Mouse (Mus musculus): ENCODE results near the gene Ier3. TPM values are rescaled to one million over a fixed set of nuclear protein-coding genes. Genes with fewer than 3 reads are reported as not detected.

Gene Ier3
- polyA plus RNA-seq, 1 experiment: 31.3 TPM

DNA sequence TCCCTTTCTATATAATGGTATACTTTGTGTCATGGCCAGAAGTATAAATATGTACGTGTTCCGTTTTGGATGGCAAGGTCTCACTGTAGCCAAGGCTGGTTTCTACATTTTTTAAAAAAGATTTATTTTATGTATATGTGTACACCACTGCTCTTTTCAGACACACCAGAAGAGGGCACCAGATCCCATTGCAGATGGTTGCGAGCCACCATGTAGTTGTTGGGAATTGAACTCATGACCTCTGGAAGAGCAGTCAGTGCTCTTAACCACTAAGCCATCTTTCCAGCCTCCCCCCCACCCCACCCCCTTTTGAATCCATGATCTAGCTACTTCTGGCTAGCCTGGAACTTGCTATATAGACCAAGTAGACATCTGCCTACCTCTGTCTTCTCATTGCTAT, 22.0 kb downstream of the Ier3 start:
- Histone ChIP-seq H3K36me3 (ENCODE audit: control insufficient read depth, insufficient read depth, low read length, poor library complexity, severe bottlenecking) (peaks cover 41% of the 10 kb centered on the region), H3K9me3 (replicated peaks; ENCODE audit: control insufficient read depth, insufficient read depth, low read length, poor library complexity, severe bottlenecking) (no peaks in the 10 kb centered on the region), H3K4me3 (ENCODE audit: low read depth, low read length) (no peak overlapping the region), H3K27me3 (ENCODE audit: control insufficient read depth, insufficient read depth, low read length, poor library complexity, severe bottlenecking) (no peaks in the 10 kb centered on the region), H3K9ac (ENCODE audit: low read depth, poor library complexity, severe bottlenecking) (peak overlapping the region; percentile 62; the same call in 1 of the 2 replicates), H3K27ac (ENCODE audit: insufficient read depth, low read length) (no peak overlapping the region), H3K4me1 (ENCODE audit: control insufficient read depth, insufficient read depth, low read length) (no peaks in the 10 kb centered on the region)
- no peak for TF ChIP-seq POLR2A (IDR thresholded peaks at IDR 0.05; ENCODE audit: insufficient read depth, low read length)
- no peak for TF ChIP-seq EP300 (IDR thresholded peaks at IDR 0.05; ENCODE audit: insufficient read depth, low read depth, low read length)
- TF ChIP-seq CTCF (IDR thresholded peaks at IDR 0.05; ENCODE audit: low read depth, low read length): no peak

DNA sequence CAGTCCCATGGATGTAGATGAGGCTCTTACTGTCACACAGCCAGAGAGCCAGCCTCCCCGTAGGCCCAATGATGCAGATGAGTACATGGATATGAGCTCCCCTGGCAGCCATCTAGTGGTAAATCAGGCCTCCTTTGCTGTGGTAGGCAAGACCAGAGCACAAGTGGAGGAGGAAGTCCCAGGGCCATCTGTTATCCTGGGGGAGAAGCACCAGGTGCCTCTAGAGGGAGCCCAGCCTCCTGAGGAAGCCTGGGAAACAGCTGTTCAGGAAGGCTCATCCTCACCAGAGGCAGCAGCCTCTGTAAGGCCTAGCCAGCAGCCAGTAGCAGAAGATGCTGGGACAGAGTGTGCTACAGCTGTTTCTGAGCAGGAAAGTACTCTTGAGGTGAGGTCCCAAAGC, 26.6 kb downstream of the Ier3 start:
- no peaks in the 10 kb centered on the region for H3K4me1 ChIP-seq (ENCODE audit: control insufficient read depth, insufficient read depth, low read length)
- no peak overlapping the region for H3K27ac ChIP-seq (ENCODE audit: insufficient read depth, low read length)
- no peak overlapping the region for H3K9ac ChIP-seq (ENCODE audit: low read depth, poor library complexity, severe bottlenecking)
- H3K4me3 ChIP-seq (ENCODE audit: low read depth, low read length): no peak overlapping the region
- no peaks in the 10 kb centered on the region for H3K27me3 ChIP-seq (ENCODE audit: control insufficient read depth, insufficient read depth, low read length, poor library complexity, severe bottlenecking)
- H3K9me3 ChIP-seq (replicated peaks; ENCODE audit: control insufficient read depth, insufficient read depth, low read length, poor library complexity, severe bottlenecking): no peaks in the 10 kb centered on the region
- H3K36me3 ChIP-seq (ENCODE audit: control insufficient read depth, insufficient read depth, low read length, poor library complexity, severe bottlenecking): peaks cover 81% of the 10 kb centered on the region
- TF ChIP-seq EP300 (IDR thresholded peaks at IDR 0.05; ENCODE audit: insufficient read depth, low read depth, low read length) (no peak), CTCF (IDR thresholded peaks at IDR 0.05; ENCODE audit: low read depth, low read length) (peak; percentile 31)

GRCm38 (mm10) chr17:35850974-35851373, 29.5 kb downstream of the Ier3 start:
- H3K36me3 ChIP-seq (ENCODE audit: control insufficient read depth, insufficient read depth, low read length, poor library complexity, severe bottlenecking): peaks cover 73% of the 10 kb centered on the region
- H3K4me1 ChIP-seq (ENCODE audit: control insufficient read depth, insufficient read depth, low read length): no peaks in the 10 kb centered on the region
- no peak overlapping the region for H3K27ac ChIP-seq (ENCODE audit: insufficient read depth, low read length)
- H3K27me3 ChIP-seq (ENCODE audit: control insufficient read depth, insufficient read depth, low read length, poor library complexity, severe bottlenecking): no peaks in the 10 kb centered on the region
- H3K9me3 ChIP-seq (replicated peaks; ENCODE audit: control insufficient read depth, insufficient read depth, low read length, poor library complexity, severe bottlenecking): no peaks in the 10 kb centered on the region
- no peak overlapping the region for H3K9ac ChIP-seq (ENCODE audit: low read depth, poor library complexity, severe bottlenecking)
- H3K4me3 ChIP-seq (ENCODE audit: low read depth, low read length): no peak overlapping the region
- no peak for TF ChIP-seq EP300 (IDR thresholded peaks at IDR 0.05; ENCODE audit: insufficient read depth, low read depth, low read length)
- TF ChIP-seq CTCF (IDR thresholded peaks at IDR 0.05; ENCODE audit: low read depth, low read length): no peak
- no peak for TF ChIP-seq POLR2A (IDR thresholded peaks at IDR 0.05; ENCODE audit: insufficient read depth, low read length)

DNA sequence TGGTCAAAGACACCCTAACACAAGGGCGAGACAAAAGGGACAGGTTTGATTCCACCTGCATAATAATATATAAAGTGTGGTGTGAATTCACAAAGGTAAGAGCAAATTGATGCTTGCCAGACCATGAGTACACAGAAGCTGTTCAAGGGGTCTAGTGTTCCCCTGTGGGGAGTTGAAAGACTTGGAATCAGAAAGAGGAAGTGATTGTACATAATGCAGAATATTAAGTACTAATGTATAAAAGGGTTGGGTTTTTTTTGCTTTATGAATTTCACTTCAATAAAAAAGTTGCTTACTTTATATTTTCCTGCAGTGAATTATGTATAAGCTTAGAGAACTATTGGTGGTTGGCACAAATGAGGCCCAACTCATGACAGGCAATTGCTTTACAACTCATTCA, 37.9 kb downstream of the Ier3 start:
- Histone ChIP-seq H3K9ac (ENCODE audit: low read depth, poor library complexity, severe bottlenecking) (no peak overlapping the region), H3K4me1 (ENCODE audit: control insufficient read depth, insufficient read depth, low read length) (peaks cover 5% of the 10 kb centered on the region), H3K36me3 (ENCODE audit: control insufficient read depth, insufficient read depth, low read length, poor library complexity, severe bottlenecking) (peaks cover 36% of the 10 kb centered on the region), H3K27ac (ENCODE audit: insufficient read depth, low read length) (no peak overlapping the region), H3K27me3 (ENCODE audit: control insufficient read depth, insufficient read depth, low read length, poor library complexity, severe bottlenecking) (no peaks in the 10 kb centered on the region), H3K9me3 (replicated peaks; ENCODE audit: control insufficient read depth, insufficient read depth, low read length, poor library complexity, severe bottlenecking) (no peaks in the 10 kb centered on the region), H3K4me3 (ENCODE audit: low read depth, low read length) (no peak overlapping the region)
- TF ChIP-seq EP300 (IDR thresholded peaks at IDR 0.05; ENCODE audit: insufficient read depth, low read depth, low read length) (no peak), POLR2A (IDR thresholded peaks at IDR 0.05; ENCODE audit: insufficient read depth, low read length) (no peak), CTCF (IDR thresholded peaks at IDR 0.05; ENCODE audit: low read depth, low read length) (no peak)

- no peak overlapping the region for H3K27ac ChIP-seq (ENCODE audit: insufficient read depth, low read length)
- no peak overlapping the region for H3K4me3 ChIP-seq (ENCODE audit: low read depth, low read length)
- H3K36me3 ChIP-seq (ENCODE audit: control insufficient read depth, insufficient read depth, low read length, poor library complexity, severe bottlenecking): peaks cover 35% of the 10 kb centered on the region
- no peaks in the 10 kb centered on the region for H3K9me3 ChIP-seq (replicated peaks; ENCODE audit: control insufficient read depth, insufficient read depth, low read length, poor library complexity, severe bottlenecking)
- TF ChIP-seq CTCF (IDR thresholded peaks at IDR 0.05; ENCODE audit: low read depth, low read length) (no peak), EP300 (IDR thresholded peaks at IDR 0.05; ENCODE audit: insufficient read depth, low read depth, low read length) (no peak), POLR2A (IDR thresholded peaks at IDR 0.05; ENCODE audit: insufficient read depth, low read length) (no peak)
- no peak overlapping the region for H3K9ac ChIP-seq (ENCODE audit: low read depth, poor library complexity, severe bottlenecking)
- no peaks in the 10 kb centered on the region for H3K27me3 ChIP-seq (ENCODE audit: control insufficient read depth, insufficient read depth, low read length, poor library complexity, severe bottlenecking)
- H3K4me1 ChIP-seq (ENCODE audit: control insufficient read depth, insufficient read depth, low read length): peaks cover 5% of the 10 kb centered on the region
These were observed 38.4 kb downstream of the Ier3 start for GRCm38 (mm10) chr17:35859835-35860234.

DNA sequence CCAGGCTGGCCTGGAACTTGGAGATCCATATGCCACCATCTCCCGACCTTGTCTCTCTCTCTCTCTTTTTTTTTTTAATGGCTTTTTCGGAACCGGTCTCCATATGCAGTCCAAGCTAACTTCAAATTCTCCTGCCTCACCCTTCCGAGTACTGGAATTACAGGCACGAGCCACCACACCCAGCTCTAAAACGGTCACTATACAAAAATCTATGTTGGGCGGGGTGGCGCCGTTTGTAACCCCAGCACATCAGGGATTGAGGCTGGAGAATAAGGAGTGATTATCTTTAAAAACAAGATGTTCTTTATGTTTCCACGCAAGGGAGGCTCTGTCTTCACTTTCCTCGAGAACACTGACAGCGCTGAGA, 39.3 kb downstream of the Ier3 start:
- Histone ChIP-seq H3K4me1 (ENCODE audit: control insufficient read depth, insufficient read depth, low read length) (peaks cover 5% of the 10 kb centered on the region), H3K9me3 (replicated peaks; ENCODE audit: control insufficient read depth, insufficient read depth, low read length, poor library complexity, severe bottlenecking) (no peaks in the 10 kb centered on the region), H3K36me3 (ENCODE audit: control insufficient read depth, insufficient read depth, low read length, poor library complexity, severe bottlenecking) (peaks cover 29% of the 10 kb centered on the region), H3K27me3 (ENCODE audit: control insufficient read depth, insufficient read depth, low read length, poor library complexity, severe bottlenecking) (no peaks in the 10 kb centered on the region), H3K9ac (ENCODE audit: low read depth, poor library complexity, severe bottlenecking) (peak overlapping the region; percentile 46), H3K27ac (ENCODE audit: insufficient read depth, low read length) (peak overlapping the region; percentile 59), H3K4me3 (ENCODE audit: low read depth, low read length) (peak overlapping the region; percentile 84)
- TF ChIP-seq EP300 (IDR thresholded peaks at IDR 0.05; ENCODE audit: insufficient read depth, low read depth, low read length) (no peak), POLR2A (IDR thresholded peaks at IDR 0.05; ENCODE audit: insufficient read depth, low read length) (no peak), CTCF (IDR thresholded peaks at IDR 0.05; ENCODE audit: low read depth, low read length) (no peak)

Data from ES-Bruce4 (cell line).